Mouse (Mus musculus) MEL (cell line): ENCODE results near the gene Rp9.
A peak's percentile ranks its signal among the peaks of the same experiment; 100 is the strongest.

ENCODE experiments used
- CTCF ChIP-seq, 3 experiments: IDR thresholded peaks in 2 of 3; conservative IDR thresholded peaks in 1 of 3; 2 replicates each; pipeline ENCODE4 v1.5.1; 2011 to 2012; ENCODE audit warnings: low read length in 3 of 3, low read depth in 2 of 3, mild to moderate bottlenecking in 2 of 3, improper control_type of control experiment in 1 of 3, inconsistent platforms in 1 of 3, mixed read lengths in 1 of 3, moderate library complexity in 1 of 3; ENCODE audit not compliant: control insufficient read depth in 1 of 3, insufficient read depth in 1 of 3, poor library complexity in 1 of 3, severe bottlenecking in 1 of 3
- EP300 ChIP-seq, 2 experiments: IDR thresholded peaks; 2 replicates each; pipeline ENCODE4 v1.6.1; 2011; ENCODE audit warnings: improper control_type of control experiment in 2 of 2, low read length in 2 of 2, low read depth in 1 of 2, mild to moderate bottlenecking in 1 of 2
- ETS1 ChIP-seq: IDR thresholded peaks from 2 replicates; pipeline ENCODE4 v1.6.1; 2012; ENCODE audit warnings: low read depth, mild to moderate bottlenecking, inconsistent platforms, low read length, improper control_type of control experiment, moderate library complexity
- POLR2A ChIP-seq, 2 experiments: IDR thresholded peaks; 2 replicates each; pipeline ENCODE4 v1.6.1; 2011 to 2012; ENCODE audit warnings: low read length in 2 of 2, mild to moderate bottlenecking in 2 of 2, control low read depth in 1 of 2, improper control_type of control experiment in 1 of 2, low read depth in 1 of 2, moderate library complexity in 1 of 2; ENCODE audit not compliant: control insufficient read depth in 1 of 2, insufficient read depth in 1 of 2, poor library complexity in 1 of 2
- POLR2AphosphoS5 ChIP-seq: IDR thresholded peaks from 2 replicates; pipeline ENCODE4 v1.6.1; 2012; ENCODE audit warnings: low read depth, borderline replicate concordance, mild to moderate bottlenecking, inconsistent platforms, low read length, moderate library complexity, mixed read lengths
- SIN3A ChIP-seq: IDR thresholded peaks from 2 replicates; pipeline ENCODE4 v1.6.1; 2012; ENCODE audit warnings: low read length, improper control_type of control experiment, inconsistent platforms
- TAL1 ChIP-seq: IDR thresholded peaks from 2 replicates; pipeline ENCODE4 v1.6.1; 2012; ENCODE audit warnings: mild to moderate bottlenecking, inconsistent platforms, low read length, moderate library complexity, mixed read lengths
- ZNF384 ChIP-seq: IDR thresholded peaks from 2 replicates; pipeline ENCODE4 v1.6.1; 2012; ENCODE audit warnings: low read depth, mild to moderate bottlenecking, inconsistent platforms, low read length, improper control_type of control experiment

DNA sequence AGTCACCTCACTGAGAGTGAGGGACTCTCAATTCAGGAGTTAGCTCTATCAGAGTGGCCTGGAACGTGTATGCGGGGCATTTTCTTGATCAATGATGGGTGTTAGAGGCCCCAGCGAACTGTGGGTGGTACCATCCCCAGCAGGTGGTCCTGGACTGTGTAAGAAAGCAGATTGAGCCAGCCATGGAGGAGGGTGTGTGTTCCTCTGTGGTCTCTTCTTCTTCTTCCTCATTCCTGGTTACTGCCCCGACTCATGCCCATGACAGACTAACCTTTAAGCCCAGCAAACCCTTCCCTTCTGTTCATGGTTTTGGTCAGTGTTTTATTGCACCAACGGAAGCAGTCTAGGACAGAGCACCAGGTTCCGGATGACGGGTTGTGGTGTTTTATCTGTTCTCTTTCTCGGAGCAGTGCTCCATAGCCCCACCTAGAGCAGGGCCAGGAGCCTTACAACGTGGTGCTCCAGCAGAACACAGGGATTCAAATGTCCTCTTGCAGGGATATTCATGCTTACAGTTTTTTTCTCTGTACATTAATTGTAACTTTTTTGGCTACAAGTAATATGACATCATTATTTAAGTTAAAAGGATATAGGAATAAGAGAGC lies 24.8 kb upstream of the Rp9 start:
- TF ChIP-seq EP300 (IDR thresholded peaks at IDR 0.05; ENCODE audit: low read depth in 1 of 2, low read length in 2 of 2) (no peak), SIN3A (no peak), POLR2A (IDR thresholded peaks at IDR 0.05; ENCODE audit: control insufficient read depth in 1 of 2, insufficient read depth in 1 of 2, low read depth in 1 of 2, low read length in 2 of 2, poor library complexity in 1 of 2) (no peak), POLR2AphosphoS5 (no peak), TAL1 (no peak), ETS1 (no peak), ZNF384 (no peak), CTCF (IDR thresholded peaks at IDR 0.05 in 2 of 3, conservative IDR thresholded peaks at IDR 0.05 in 1 of 3; ENCODE audit: control insufficient read depth in 1 of 3, insufficient read depth in 1 of 3, low read depth in 2 of 3, low read length in 3 of 3, poor library complexity in 1 of 3, severe bottlenecking in 1 of 3) (peak; percentile 15 to 48 (median 34); a peak in 5 of 6 replicates)
